Mouse (Mus musculus) cerebellum, adult 11-12 months (tissue): ENCODE results near the gene Ap4e1.
"Not testable (repeated sequence)": the region's sequence is repeated elsewhere in the genome, so short reads cannot be mapped to it uniquely, and the experiment has no call there.

Experiments
- DNase-seq: peaks from one replicate; pipeline ENCODE4 v3.0.0; 2022

Gene Ap4e1

GRCm38 (mm10) chr2:127079066-127079465 lies 70.5 kb downstream of the Ap4e1 start:
- not testable (repeated sequence) for DNase-seq

GRCm38 (mm10) chr2:127079881-127080590 lies 71.5 kb downstream of the Ap4e1 start:
- no peak for DNase-seq

GRCm38 (mm10) chr2:127080591-127081218 lies 72.2 kb downstream of the Ap4e1 start:
- no peak for DNase-seq

- DNase-seq: no peak
Measured at GRCm38 (mm10) chr2:127086235-127086634, 77.7 kb downstream of the Ap4e1 start.

DNA sequence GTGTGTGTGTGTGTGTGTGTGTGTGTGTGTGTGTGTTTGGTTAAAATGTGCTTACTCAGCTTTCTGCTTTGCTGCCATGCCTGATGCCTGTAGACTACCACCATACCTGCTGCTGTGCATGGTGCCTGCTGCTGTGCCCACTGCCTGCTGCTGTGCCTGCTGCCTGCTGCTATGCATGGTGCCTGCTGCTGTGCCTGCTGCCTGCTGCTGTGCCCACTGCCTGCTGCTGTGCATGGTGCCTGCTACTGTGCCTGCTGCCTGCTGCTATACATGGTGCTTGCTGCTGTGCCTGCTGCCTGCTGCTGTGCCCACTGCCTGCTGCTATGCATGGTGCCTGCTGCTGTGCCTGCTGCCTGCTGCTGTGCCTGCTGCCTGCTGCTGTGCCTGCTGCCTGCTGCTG lies 81.6 kb downstream of the Ap4e1 start:
- DNase-seq: not testable (repeated sequence)

DNA sequence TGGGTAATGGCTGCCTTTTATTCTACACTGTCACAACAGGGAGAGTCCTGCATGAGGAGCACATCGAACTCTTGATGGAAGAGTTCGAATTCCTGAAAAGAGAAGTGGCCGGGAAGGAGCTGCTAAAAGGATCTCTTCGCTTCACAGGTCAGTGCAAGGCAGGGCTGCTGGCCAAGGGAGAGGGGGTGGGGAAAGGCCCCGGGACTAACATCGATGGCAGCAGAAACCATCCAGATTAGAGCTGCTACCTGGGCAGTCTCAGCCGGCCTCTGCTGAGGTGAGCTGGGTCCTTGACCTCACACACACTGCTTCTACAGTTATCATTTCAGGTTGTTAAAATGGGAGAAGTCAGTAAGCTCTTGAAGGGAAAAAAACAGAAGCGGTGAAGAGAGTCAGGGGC lies 83.5 kb downstream of the Ap4e1 start:
- DNase-seq: no peak

- no peak for DNase-seq
Measured at GRCm38 (mm10) chr2:127108986-127109385, 100.5 kb downstream of the Ap4e1 start.
